Mouse (Mus musculus) stomach, embryonic 16.5 days (tissue): ENCODE data around the gene Neurod6. TPM values are rescaled to one million over a fixed set of nuclear protein-coding genes. Genes with fewer than 3 reads are reported as not detected.
"Not testable (repeated sequence)": the region's sequence is repeated elsewhere in the genome, so short reads cannot be mapped to it uniquely, and the experiment has no call there.

Experiments used
- ATAC-seq: fragments of 200-750 bp; cut with Nextera tagmentation; 2 replicates; pipeline ENCODE4 v1.8.0; 2017; ENCODE audit warnings: moderate number of reproducible peaks, moderate TSS enrichment; ENCODE audit not compliant: insufficient read depth, low FRiP score
- H3K27ac ChIP-seq: fragments of 300-500 bp; sonication (generic); 2 replicates; pipeline ENCODE4 v1.5.1; 2014; ENCODE audit warnings: low read length
- H3K27me3 ChIP-seq: fragments of 300-500 bp; sonication (generic); 2 replicates; pipeline ENCODE4 v1.6.1; 2014; ENCODE audit warnings: low read length, control low read depth, mixed read lengths; ENCODE audit not compliant: control insufficient read depth, insufficient read depth
- H3K36me3 ChIP-seq: fragments of 300-500 bp; sonication (generic); 2 replicates; pipeline ENCODE4 v1.6.1; 2014; ENCODE audit warnings: low read length; ENCODE audit not compliant: control insufficient read depth, insufficient read depth
- H3K4me1 ChIP-seq: fragments of 300-500 bp; sonication (generic); 2 replicates; pipeline ENCODE4 v1.6.1; 2014; ENCODE audit warnings: low read length, control low read depth, mixed read lengths; ENCODE audit not compliant: control insufficient read depth, insufficient read depth
- H3K4me2 ChIP-seq: fragments of 300-500 bp; sonication (generic); 2 replicates; pipeline ENCODE4 v1.6.1; 2014; ENCODE audit warnings: low read depth, low read length, mixed read lengths
- H3K4me3 ChIP-seq: fragments of 300-500 bp; sonication (generic); replicated peaks from 2 replicates; pipeline ENCODE4 v1.5.1; 2014; ENCODE audit warnings: mild to moderate bottlenecking, low read length
- H3K9ac ChIP-seq: fragments of 300-500 bp; sonication (generic); 2 replicates; pipeline ENCODE4 v1.6.1; 2014; ENCODE audit warnings: low read length
- H3K9me3 ChIP-seq: fragments of 300-500 bp; sonication (generic); replicated peaks from 2 replicates; pipeline ENCODE4 v1.6.1; 2016; ENCODE audit warnings: low read length, control low read depth; ENCODE audit not compliant: control insufficient read depth
- WGBS: fragments of 180-500 bp; shearing (Covaris S2); extraction: QIAGEN DNeasy Blood & Tissue Kit; methylation state at CpG from one replicate; pipeline ENCODE4 v1.1.7; 2014; 5-methylcytosine and 5-hydroxymethylcytosine counted together
- polyA plus RNA-seq: library from polyadenylated mRNA; unstranded; fragments of >200 nt; fragmentation: Nextera tagmentation; extraction: Ambion mirVana; gene quantifications from 2 replicates; pipeline ENCODE4 v1.2.1, GENCODE M21; 2015

The Neurod6 gene
- not detected in 2 replicates for polyA plus RNA-seq

DNA sequence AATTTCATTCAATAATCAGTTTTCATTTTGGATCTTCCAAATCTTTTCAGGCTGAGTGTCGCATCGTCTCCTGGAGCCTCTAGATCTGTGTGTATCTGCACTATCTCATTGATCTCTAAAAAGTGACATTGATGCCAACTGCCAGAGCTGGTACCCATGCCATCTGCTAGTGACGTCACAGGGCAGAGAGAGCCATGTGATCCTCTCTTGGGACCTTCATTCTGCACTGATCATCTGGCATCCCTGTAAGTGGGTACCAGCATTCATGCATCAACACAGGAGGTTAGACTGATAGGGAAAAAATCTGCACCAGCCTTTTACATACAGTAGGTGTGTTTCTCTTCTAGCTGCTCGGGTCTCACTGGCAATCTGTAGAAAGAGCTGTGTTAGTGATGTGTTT lies at the start of gene Neurod6:
Gene Neurod6, minus strand, starts transcription at position 290 of the 400 bp plus-strand sequence.
- 77% methylated on average over 4 of the region's 4 CpGs for WGBS
- Histone ChIP-seq H3K9ac (no peak within 1 kb of the TSS), H3K4me1 (0 out of 2 replicates have a peak, but pooled peaks cover 3% of the 10 kb centered on the region), H3K4me2 (no peak within 1 kb of the TSS), H3K4me3 (no peak within 1 kb of the TSS), H3K27ac (no peak within 1 kb of the TSS), H3K27me3 (peaks cover 11% of the 10 kb centered on the region; the same call in 1 of the 2 replicates), H3K36me3 (no peaks in the 10 kb centered on the region), H3K9me3 (no peaks in the 10 kb centered on the region)
- ATAC-seq = no peak

- Histone ChIP-seq H3K4me3 (no peak overlapping the region), H3K9me3 (no peaks in the 10 kb centered on the region), H3K27me3 (no peaks in the 10 kb centered on the region), H3K4me2 (no peak overlapping the region), H3K27ac (no peak overlapping the region), H3K9ac (no peak overlapping the region), H3K4me1 (no peaks in the 10 kb centered on the region), H3K36me3 (no peaks in the 10 kb centered on the region)
- WGBS = 34% methylated on average over 5 of the region's 5 CpGs
- ATAC-seq = no peak
Measured at GRCm38 (mm10) chr6:55717209-55717608, 36.1 kb upstream of the Neurod6 start.

- no peak overlapping the region for H3K27ac ChIP-seq
- no peaks in the 10 kb centered on the region for H3K9me3 ChIP-seq
- no peak overlapping the region for H3K9ac ChIP-seq
- no peaks in the 10 kb centered on the region for H3K27me3 ChIP-seq
- H3K4me2 ChIP-seq = no peak overlapping the region
- no peaks in the 10 kb centered on the region for H3K4me1 ChIP-seq
- no peak overlapping the region for H3K4me3 ChIP-seq
- 74% methylated on average over 6 of the region's 6 CpGs for WGBS
- H3K36me3 ChIP-seq = no peaks in the 10 kb centered on the region
- ATAC-seq = no peak
Measured at GRCm38 (mm10) chr6:55715446-55715845, 34.4 kb upstream of the Neurod6 start.

GRCm38 (mm10) chr6:55710913-55711312 lies 29.9 kb upstream of the Neurod6 start:
- H3K9me3 ChIP-seq, H3K9ac ChIP-seq, H3K27ac ChIP-seq, H3K36me3 ChIP-seq, H3K4me1 ChIP-seq, H3K4me2 ChIP-seq, ATAC-seq, H3K4me3 ChIP-seq, H3K27me3 ChIP-seq: not testable (repeated sequence)
- 80% methylated on average over 4 of the region's 4 CpGs for WGBS

- H3K36me3 ChIP-seq = no peaks in the 10 kb centered on the region
- H3K4me1 ChIP-seq = no peaks in the 10 kb centered on the region
- no peak overlapping the region for H3K4me2 ChIP-seq
- no peaks in the 10 kb centered on the region for H3K27me3 ChIP-seq
- ATAC-seq = no peak
- H3K9ac ChIP-seq = no peak overlapping the region
- no peaks in the 10 kb centered on the region for H3K9me3 ChIP-seq
- 79% methylated on average over 1 of the region's 1 CpGs for WGBS
- no peak overlapping the region for H3K27ac ChIP-seq
- no peak overlapping the region for H3K4me3 ChIP-seq
Measured at GRCm38 (mm10) chr6:55704759-55705104, 23.7 kb upstream of the Neurod6 start.

DNA sequence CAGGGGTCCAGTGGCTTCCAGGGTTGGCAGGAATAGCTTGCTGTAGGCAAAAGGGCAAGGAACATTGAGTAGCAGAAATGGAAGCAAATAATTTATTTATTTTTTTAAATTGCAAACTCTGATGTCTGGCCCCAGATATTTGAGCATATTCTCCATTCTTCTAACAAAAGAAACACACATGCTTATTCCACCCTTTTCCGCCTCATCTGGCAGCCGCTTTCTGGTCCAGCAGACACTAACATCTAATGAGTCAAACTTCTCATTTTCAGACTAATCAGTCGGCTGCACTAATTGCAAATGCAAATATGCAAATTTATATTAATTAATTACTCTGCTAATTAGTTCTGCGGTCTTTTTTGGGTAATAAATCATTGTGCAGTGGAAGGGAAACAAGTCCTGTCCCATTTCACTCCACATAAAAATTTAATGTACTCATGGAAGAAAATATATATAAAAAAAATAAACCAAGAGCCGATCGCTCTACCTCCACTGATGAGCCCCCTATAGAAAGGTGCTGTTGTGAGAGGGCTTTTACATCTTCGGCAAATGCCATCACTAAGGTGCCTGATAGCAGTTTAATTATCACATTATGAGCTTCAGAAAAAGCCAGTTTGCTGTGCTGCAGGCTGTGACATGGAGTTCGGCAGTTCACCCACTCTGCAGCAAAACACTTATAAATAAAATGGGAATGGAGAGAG lies 23.1 kb upstream of the Neurod6 start:
- H3K27ac ChIP-seq = no peak overlapping the region
- 92% methylated on average over 8 of the region's 8 CpGs for WGBS

GRCm38 (mm10) chr6:55700392-55701386 lies 19.6 kb upstream of the Neurod6 start:
- H3K9ac ChIP-seq = no peak overlapping the region
- H3K4me1 ChIP-seq = no peaks in the 10 kb centered on the region
- no peak overlapping the region for H3K27ac ChIP-seq
- H3K4me3 ChIP-seq = no peak overlapping the region
- H3K36me3 ChIP-seq = no peaks in the 10 kb centered on the region
- H3K9me3 ChIP-seq = no peaks in the 10 kb centered on the region
- no peaks in the 10 kb centered on the region for H3K27me3 ChIP-seq
- no peak for ATAC-seq
- 61% methylated on average over 4 of the region's 4 CpGs for WGBS
- H3K4me2 ChIP-seq = no peak overlapping the region

More for the DNA sequence above, 23.1 kb upstream of the Neurod6 start:
- Histone ChIP-seq H3K27me3 (no peaks in the 10 kb centered on the region), H3K36me3 (no peaks in the 10 kb centered on the region), H3K4me3 (no peak overlapping the region), H3K9me3 (no peaks in the 10 kb centered on the region), H3K9ac (no peak overlapping the region), H3K4me2 (no peak overlapping the region), H3K4me1 (no peaks in the 10 kb centered on the region)
- ATAC-seq = no peak

DNA sequence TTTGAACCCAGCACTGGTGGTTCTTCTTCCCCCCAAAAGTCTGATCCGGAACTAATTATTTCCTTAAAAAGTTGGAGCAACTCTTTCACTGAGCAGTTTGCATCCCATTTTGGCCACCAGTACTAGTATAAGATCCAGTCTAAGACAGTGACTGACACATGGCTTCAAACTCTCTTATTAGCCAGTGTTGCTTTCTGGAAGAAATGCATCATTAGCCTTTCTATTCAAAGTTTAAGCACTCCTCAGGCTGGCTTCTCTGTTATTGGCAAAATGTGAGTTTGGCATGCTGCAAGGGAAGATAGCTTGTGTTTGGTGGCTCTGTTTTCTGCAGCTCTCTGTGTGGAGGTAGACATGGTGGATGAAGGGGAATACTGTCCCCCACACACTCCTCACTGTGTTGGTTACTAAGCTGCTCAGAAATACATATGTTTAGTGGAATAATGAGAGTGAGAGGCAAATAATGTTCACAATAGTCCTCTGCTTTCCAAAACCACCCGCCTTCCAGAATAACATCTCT lies 9.0 kb upstream of the Neurod6 start:
- H3K4me3 ChIP-seq = no peak overlapping the region
- no peaks in the 10 kb centered on the region for H3K36me3 ChIP-seq
- WGBS = 90% methylated on average over 2 of the region's 2 CpGs
- no peak overlapping the region for H3K9ac ChIP-seq
- ATAC-seq = no peak
- H3K4me1 ChIP-seq = no peaks in the 10 kb centered on the region
- H3K4me2 ChIP-seq = no peak overlapping the region
- H3K9me3 ChIP-seq = no peaks in the 10 kb centered on the region
- no peaks in the 10 kb centered on the region for H3K27me3 ChIP-seq
- no peak overlapping the region for H3K27ac ChIP-seq

DNA sequence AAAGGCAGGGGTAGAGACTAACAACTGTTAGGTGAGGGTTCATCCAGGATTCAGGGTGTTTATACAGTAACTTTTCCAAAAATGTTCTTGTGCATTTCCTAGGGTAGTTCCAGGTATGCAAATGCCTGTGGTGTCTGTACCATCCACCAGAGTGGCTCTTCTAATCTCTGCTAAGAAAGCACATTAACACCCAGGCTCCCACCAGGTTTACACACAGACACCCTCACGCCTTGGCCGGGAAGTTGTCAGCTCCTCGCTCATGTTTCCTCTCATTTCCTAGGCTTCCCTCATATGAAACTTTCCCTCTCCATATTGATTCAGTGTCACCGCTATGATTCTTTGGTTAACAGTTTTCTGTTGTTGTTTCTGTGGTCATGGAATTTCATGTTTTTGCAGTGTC lies 2.4 kb upstream of the Neurod6 start:
- no peaks in the 10 kb centered on the region for H3K4me1 ChIP-seq
- no peaks in the 10 kb centered on the region for H3K9me3 ChIP-seq
- no peak overlapping the region for H3K9ac ChIP-seq
- no peak overlapping the region for H3K4me2 ChIP-seq
- no peaks in the 10 kb centered on the region for H3K27me3 ChIP-seq
- no peak overlapping the region for H3K27ac ChIP-seq
- no peak for ATAC-seq
- no peak overlapping the region for H3K4me3 ChIP-seq
- no peaks in the 10 kb centered on the region for H3K36me3 ChIP-seq
- 72% methylated on average over 4 of the region's 4 CpGs for WGBS
